22 mouse cellular contexts compared by ENCODE assay signal in genomic region chr12:86383803-86384202, GRCm38 (mm10). TPM values are rescaled to one million over a fixed set of nuclear protein-coding genes. Genes with fewer than 3 reads are reported as not detected.
DNase-seq lines count a peak whose midpoint lies in the region; ATAC-seq and TF ChIP-seq lines count a peak whose summit lies in the region.
"Had no signal": no experiment of that assay in that cellular context is flagged by ENCODE, and none has a peak within 500 bp of the region (broad histone marks: within the 10 kb centered on the region; RNA-seq: fewer than 3 reads in every experiment).

No protein-coding gene starts in this region.

- TF ChIP-seq CTCF in midbrain, postnatal 0 days (IDR thresholded peaks at IDR 0.05), result no peak
- no peak for TF ChIP-seq CTCF in brain, embryonic 14.5 days (IDR thresholded peaks at IDR 0.05; ENCODE audit: borderline replicate concordance, extremely low read depth, insufficient read depth, insufficient read length)

- H3K9me3 ChIP-seq in midbrain, embryonic 10.5 days (replicated peaks), result no peaks in the 10 kb centered on the region
- H3K9me3 ChIP-seq in midbrain, postnatal 0 days (ENCODE audit: low read length), result no peaks in the 10 kb centered on the region
- H3K9me3 ChIP-seq in forebrain, embryonic 14.5 days (replicated peaks; ENCODE audit: control insufficient read depth, low read length), result no peaks in the 10 kb centered on the region
- H3K9me3 ChIP-seq in hindbrain, embryonic 14.5 days (ENCODE audit: control insufficient read depth, low read length), result no peaks in the 10 kb centered on the region
- H3K9me3 ChIP-seq: G1E; limb, embryonic 15.5 days; liver, embryonic 15.5 days had no signal

- H3K27ac ChIP-seq in midbrain, embryonic 10.5 days (replicated peaks), result peak overlapping the region; percentile 69; the same call in 1 of the 2 replicates
- H3K27ac ChIP-seq in midbrain, postnatal 0 days (ENCODE audit: low read depth, low read length), result no peak overlapping the region
- peak overlapping the region; percentile 21; the same call in 1 of the 2 replicates for H3K27ac ChIP-seq in forebrain, embryonic 14.5 days (ENCODE audit: low read depth, low read length)
- peak overlapping the region; percentile 43; the same call in 1 of the 2 replicates for H3K27ac ChIP-seq in hindbrain, embryonic 14.5 days
- H3K27ac ChIP-seq: limb, embryonic 15.5 days; liver, embryonic 15.5 days had no signal

- no peak for TF ChIP-seq POLR2A in brain, embryonic 14.5 days (IDR thresholded peaks at IDR 0.05; ENCODE audit: borderline replicate concordance, extremely low read depth, insufficient read depth, insufficient read length, poor library complexity, severe bottlenecking)

- H3K9ac ChIP-seq in midbrain, postnatal 0 days (replicated peaks; ENCODE audit: low read length, poor library complexity, severe bottlenecking), result no peak overlapping the region
- no peak overlapping the region for H3K9ac ChIP-seq in forebrain, embryonic 14.5 days (ENCODE audit: low read length)
- 0 out of 2 replicates have a peak overlapping the region, but pooled peaks have one; percentile 4 for H3K9ac ChIP-seq in hindbrain, embryonic 14.5 days
- H3K9ac ChIP-seq: limb, embryonic 15.5 days; liver, embryonic 15.5 days had no signal

- H3K4me1 ChIP-seq in midbrain, embryonic 10.5 days, result peaks cover 29% of the 10 kb centered on the region
- H3K4me1 ChIP-seq in midbrain, postnatal 0 days (ENCODE audit: insufficient read depth, low read length), result peaks cover 4% of the 10 kb centered on the region; the same call in 1 of the 2 replicates
- peaks cover 17% of the 10 kb centered on the region for H3K4me1 ChIP-seq in forebrain, embryonic 14.5 days (ENCODE audit: control insufficient read depth, insufficient read depth, low read length)
- H3K4me1 ChIP-seq in hindbrain, embryonic 14.5 days (replicated peaks; ENCODE audit: control insufficient read depth, insufficient read depth, low read length), result peaks cover 35% of the 10 kb centered on the region
- H3K4me1 ChIP-seq: liver, embryonic 15.5 days had no signal

- no peak overlapping the region for H3K4me2 ChIP-seq in midbrain, postnatal 0 days (ENCODE audit: low read depth, low read length, poor library complexity, severe bottlenecking)
- H3K4me2 ChIP-seq in forebrain, embryonic 14.5 days (ENCODE audit: low read length), result no peak overlapping the region
- H3K4me2 ChIP-seq in hindbrain, embryonic 14.5 days (replicated peaks), result no peak overlapping the region
- H3K4me2 ChIP-seq: heart, embryonic 11.5 days; limb, embryonic 15.5 days; liver, embryonic 15.5 days had no signal

- no peak overlapping the region for H3K4me3 ChIP-seq in midbrain, embryonic 10.5 days
- no peak overlapping the region for H3K4me3 ChIP-seq in midbrain, postnatal 0 days (ENCODE audit: low read depth, low read length)
- H3K4me3 ChIP-seq in forebrain, embryonic 14.5 days (ENCODE audit: low read depth, low read length), result no peak overlapping the region
- H3K4me3 ChIP-seq in hindbrain, embryonic 14.5 days (replicated peaks; ENCODE audit: low read length), result no peak overlapping the region
- H3K4me3 ChIP-seq: limb, embryonic 15.5 days; liver, embryonic 15.5 days had no signal

- H3K27me3 ChIP-seq in midbrain, embryonic 10.5 days (ENCODE audit: low read depth, poor library complexity, severe bottlenecking), result peaks cover 40% of the 10 kb centered on the region
- H3K27me3 ChIP-seq in midbrain, postnatal 0 days (ENCODE audit: insufficient read depth, low read length), result no peaks in the 10 kb centered on the region
- H3K27me3 ChIP-seq in forebrain, embryonic 14.5 days (replicated peaks; ENCODE audit: control insufficient read depth, insufficient read depth, low read length), result no peaks in the 10 kb centered on the region
- no peaks in the 10 kb centered on the region for H3K27me3 ChIP-seq in hindbrain, embryonic 14.5 days (ENCODE audit: control insufficient read depth, insufficient read depth, low read length)

- no peak for DNase-seq in midbrain, embryonic 10.5 days (ENCODE audit: low spot score)
- no peak for DNase-seq in midbrain, postnatal 0 days (ENCODE audit: low spot score)
- DNase-seq in brain, embryonic 14.5 days (ENCODE audit: low read depth), result peak; percentile 83
- DNase-seq in forebrain, embryonic 14.5 days (ENCODE audit: low spot score), result peak; percentile 71
- no peak for DNase-seq in hindbrain, embryonic 14.5 days (ENCODE audit: low spot score)
- no peak for DNase-seq in spleen, adult 18-20 months
- no peak for DNase-seq in yolk sac, embryonic 10.5 days (ENCODE audit: low spot score)
- DNase-seq: adrenal gland, postnatal 25 days; cerebellum, adult 11-12 months; cerebellum, postnatal 14 days; embryo, embryonic 11 days; heart, postnatal 10 days; kidney, adult 11 months; right cerebral cortex, adult 18-20 months; thymus, postnatal 36 days had no signal

- ATAC-seq in midbrain, postnatal 0 days (ENCODE audit: low FRiP score), result no peak
- ATAC-seq in forebrain, embryonic 14.5 days, result peak; percentile 60
- ATAC-seq in hindbrain, embryonic 14.5 days (ENCODE audit: low FRiP score), result no peak
- ATAC-seq in megakaryocyte, adult 5-6 weeks (ENCODE audit: poor library complexity, severe bottlenecking), result no peak
- ATAC-seq: lung, postnatal 0 days had no signal

- 20% methylated on average over 6 of the region's 6 CpGs for WGBS in midbrain, embryonic 10.5 days
- 11% methylated on average over 6 of the region's 6 CpGs for WGBS in midbrain, postnatal 0 days
- WGBS in forebrain, embryonic 14.5 days, result 5% methylated on average over 6 of the region's 6 CpGs
- WGBS in hindbrain, embryonic 14.5 days, result 2% methylated on average over 6 of the region's 6 CpGs

- no peaks in the 10 kb centered on the region for H3K36me3 ChIP-seq in midbrain, embryonic 10.5 days
- no peaks in the 10 kb centered on the region for H3K36me3 ChIP-seq in midbrain, postnatal 0 days (ENCODE audit: insufficient read depth, low read length)
- no peaks in the 10 kb centered on the region for H3K36me3 ChIP-seq in forebrain, embryonic 14.5 days (ENCODE audit: control insufficient read depth, insufficient read depth, low read length)
- H3K36me3 ChIP-seq in hindbrain, embryonic 14.5 days (replicated peaks; ENCODE audit: control insufficient read depth, insufficient read depth), result no peaks in the 10 kb centered on the region
- H3K36me3 ChIP-seq: G1E; limb, embryonic 15.5 days; liver, embryonic 15.5 days had no signal

RNA-seq across cellular contexts. Expression of gene Esrrb, which starts 22.9 kb away (rescaled TPM):
- polyA plus RNA-seq in midbrain, embryonic 10.5 days (2016; fragmentation: Nextera tagmentation; extraction: Ambion mirVana), result 0.28 and 0.47 TPM in 2 replicates
- total RNA-seq in midbrain, postnatal 0 days (2014; rRNA removed), result 10.1 and 11.6 TPM in 2 replicates
- polyA plus RNA-seq in midbrain, postnatal 0 days (2015; fragmentation: Nextera tagmentation; extraction: Ambion mirVana), result 3.3 and 4.3 TPM in 2 replicates
- polyA plus RNA-seq in brain, embryonic 14.5 days (2012; rRNA removed), result 5.7 and 12.3 TPM in 2 replicates
- polyA plus RNA-seq in forebrain, embryonic 14.5 days (2014; fragmentation: Nextera tagmentation; extraction: Ambion mirVana), result 0.32 and 0.43 TPM in 2 replicates
- polyA plus RNA-seq in hindbrain, embryonic 14.5 days (2014; fragmentation: Nextera tagmentation; extraction: Ambion mirVana), result 2.7 and 4.2 TPM in 2 replicates
- total RNA-seq in megakaryocyte, adult 5-6 weeks (2015), result not detected in 2 replicates
- total RNA-seq in megakaryocyte, adult 5-6 weeks (2017), result not detected in 2 replicates
- total RNA-seq: megakaryocyte progenitor cell, adult 5-6 weeks had no signal
- polyA plus RNA-seq: G1E had no signal

Comparison
In these comparisons a context has a peak if more than half of its experiments do, and no peak if none do; other contexts are left out.
1. DNase-seq: peak in brain, embryonic 14.5 days (single experiment) and forebrain, embryonic 14.5 days (single experiment); none in midbrain, embryonic 10.5 days (single experiment), midbrain, postnatal 0 days (single experiment), hindbrain, embryonic 14.5 days (single experiment), spleen, adult 18-20 months (0 of 2) and yolk sac, embryonic 10.5 days (single experiment).